Mouse (Mus musculus): ENCODE results near the gene Gmppb.
A peak's percentile ranks its signal among the peaks of the same experiment; 100 is the strongest.

Gmppb gene

GRCm38 (mm10) chr9:108051184-108051930, 2.3 kb downstream of the Gmppb start:
- DNase-seq (ENCODE audit: low spot score), result no peak

- DNase-seq (ENCODE audit: low spot score), result no peak
Measured at GRCm38 (mm10) chr9:108051931-108052220, 2.8 kb downstream of the Gmppb start.

- DNase-seq (ENCODE audit: low spot score), result no peak
Measured at GRCm38 (mm10) chr9:108052411-108052810, 3.4 kb downstream of the Gmppb start.

- DNase-seq (ENCODE audit: low spot score), result peak; percentile 98
Measured at GRCm38 (mm10) chr9:108052885-108053664, 4.0 kb downstream of the Gmppb start, which contains the start of gene Amigo3. Gene Amigo3 (plus strand): TSS chr9:108053159.

GRCm38 (mm10) chr9:108053665-108054225, 4.7 kb downstream of the Gmppb start:
- DNase-seq (ENCODE audit: low spot score), result no peak

- DNase-seq (ENCODE audit: low spot score), result no peak
Measured at GRCm38 (mm10) chr9:108054331-108055040, 5.4 kb downstream of the Gmppb start.

GRCm38 (mm10) chr9:108055061-108055460, 6.0 kb downstream of the Gmppb start:
- DNase-seq (ENCODE audit: low spot score), result no peak

GRCm38 (mm10) chr9:108055661-108056237, 6.7 kb downstream of the Gmppb start:
- DNase-seq (ENCODE audit: low spot score), result no peak

- DNase-seq (ENCODE audit: low spot score), result no peak
Measured at GRCm38 (mm10) chr9:108056361-108057261, 7.6 kb downstream of the Gmppb start.

GRCm38 (mm10) chr9:108057262-108057562, 8.2 kb downstream of the Gmppb start:
- DNase-seq (ENCODE audit: low spot score), result no peak

- no peak for DNase-seq (ENCODE audit: low spot score)
Measured at GRCm38 (mm10) chr9:108058291-108058690, 9.2 kb downstream of the Gmppb start.

- DNase-seq (ENCODE audit: low spot score), result no peak
Measured at GRCm38 (mm10) chr9:108062142-108062541, 13.1 kb downstream of the Gmppb start.

- no peak for DNase-seq (ENCODE audit: low spot score)
Measured at GRCm38 (mm10) chr9:108063361-108063760, 14.3 kb downstream of the Gmppb start.

GRCm38 (mm10) chr9:108065491-108066011, 16.5 kb downstream of the Gmppb start:
- DNase-seq (ENCODE audit: low spot score), result peak; percentile 72

- DNase-seq (ENCODE audit: low spot score), result no peak
Measured at GRCm38 (mm10) chr9:108067199-108067598, 18.2 kb downstream of the Gmppb start.

- peak; percentile 86 for DNase-seq (ENCODE audit: low spot score)
Measured at GRCm38 (mm10) chr9:108067900-108068299, 18.9 kb downstream of the Gmppb start.

GRCm38 (mm10) chr9:108069007-108069406, 20.0 kb downstream of the Gmppb start:
- DNase-seq (ENCODE audit: low spot score), result no peak

- DNase-seq (ENCODE audit: low spot score), result no peak
Measured at GRCm38 (mm10) chr9:108069529-108069928, 20.5 kb downstream of the Gmppb start.

GRCm38 (mm10) chr9:108071801-108072200, 22.8 kb downstream of the Gmppb start:
- no peak for DNase-seq (ENCODE audit: low spot score)

- DNase-seq (ENCODE audit: low spot score), result no peak
Measured at GRCm38 (mm10) chr9:108072481-108072924, 23.5 kb downstream of the Gmppb start.

Data from layer of hippocampus, adult 11-12 months (tissue).